Mouse (Mus musculus) G1E (cell line): ENCODE data around the gene Pnrc1.

Experiments used
- CTCF ChIP-seq: IDR thresholded peaks from 2 replicates; pipeline ENCODE4 v1.5.1; 2012; ENCODE audit warnings: low read depth, low read length, inconsistent platforms, mixed read lengths
- GATA1 ChIP-seq: IDR thresholded peaks from 2 replicates; pipeline ENCODE4 v1.6.1; 2012; ENCODE audit warnings: borderline replicate concordance, low read length, inconsistent platforms, mixed read lengths
- POLR2AphosphoS5 ChIP-seq: IDR thresholded peaks from 2 replicates; pipeline ENCODE4 v1.6.1; 2012; ENCODE audit warnings: low read depth, low read length, inconsistent platforms; ENCODE audit not compliant: insufficient replicate concordance
- TAL1 ChIP-seq: conservative IDR thresholded peaks from 2 replicates; pipeline ENCODE4 v1.6.1; 2012; ENCODE audit warnings: low read depth, low read length, inconsistent platforms, mixed read lengths

GRCm38 (mm10) chr4:33261311-33261753 lies 28.6 kb downstream of the Pnrc1 start:
- TF ChIP-seq TAL1 (no peak), POLR2AphosphoS5 (no peak), CTCF (no peak), GATA1 (no peak)
